Mouse (Mus musculus): ENCODE data around the gene 1300017J02Rik. TPM values are rescaled to one million over a fixed set of nuclear protein-coding genes. Genes with fewer than 3 reads are reported as not detected.

The 1300017J02Rik gene
- total and polyA plus RNA-seq, 3 experiments: 0.62 to 2.6 TPM; not detected in 1

DNA sequence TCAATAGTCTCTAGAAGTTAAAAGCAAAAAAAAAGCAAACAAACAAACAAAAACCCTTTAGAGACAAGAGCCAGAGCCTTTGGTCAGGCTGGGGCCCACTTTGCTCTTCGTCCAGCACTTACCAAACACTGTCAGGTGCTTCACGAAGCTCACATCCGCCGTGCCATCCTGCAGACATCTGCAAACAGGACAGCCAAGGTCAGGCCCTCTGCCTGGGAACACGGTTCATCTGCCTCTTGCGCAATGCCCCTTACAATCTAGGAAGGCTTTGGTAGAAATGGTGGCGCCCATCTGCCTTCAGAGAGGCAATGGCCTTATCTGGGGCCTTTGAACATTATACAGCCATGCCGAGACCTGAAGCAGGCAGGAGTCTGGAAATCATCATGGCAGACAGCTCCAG is 30.1 kb downstream of the 1300017J02Rik start:
- H3K9me3 ChIP-seq (replicated peaks; ENCODE audit: insufficient read depth, low read length): no peaks in the 10 kb centered on the region

DNA sequence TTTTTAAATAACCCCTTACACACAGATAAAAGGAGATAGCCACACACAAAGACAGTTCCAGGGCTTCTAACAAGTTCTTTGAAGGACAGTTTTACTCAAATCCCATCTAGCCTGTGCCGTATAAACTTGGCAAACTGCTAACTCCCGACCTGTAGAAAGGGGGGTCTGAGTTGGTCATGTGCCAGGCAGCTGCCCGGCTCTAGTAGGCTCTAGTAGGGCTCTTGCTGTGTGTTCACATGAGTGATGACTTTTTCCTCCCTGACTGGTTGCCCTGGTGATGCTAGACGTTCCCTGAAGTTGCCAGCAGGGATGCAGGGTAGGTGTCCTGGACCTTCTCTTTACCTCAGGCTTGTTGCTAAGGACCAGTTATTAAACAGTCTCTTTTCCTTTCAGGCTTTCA is 33.8 kb downstream of the 1300017J02Rik start:
- Histone ChIP-seq H3K9ac (ENCODE audit: control insufficient read depth, low read depth, low read length, poor library complexity, severe bottlenecking) (no peak overlapping the region), H3K4me3 (ENCODE audit: control insufficient read depth in 1 of 2, insufficient read depth in 1 of 2, low read depth in 2 of 2, low read length in 2 of 2) (no peak overlapping the region), H3K27ac (ENCODE audit: control insufficient read depth, low read depth, low read length) (no peak overlapping the region), H3K79me2 (ENCODE audit: control insufficient read depth, insufficient read depth, low read length, poor library complexity) (no peaks in the 10 kb centered on the region), H3K9me3 (replicated peaks; ENCODE audit: insufficient read depth, low read length) (no peaks in the 10 kb centered on the region), H3K36me3 (ENCODE audit: control insufficient read depth in 1 of 2, insufficient read depth in 2 of 2, low read length in 2 of 2) (no peaks in the 10 kb centered on the region), H3K4me1 (ENCODE audit: control insufficient read depth in 1 of 2, insufficient read depth in 2 of 2, low read length in 2 of 2) (no peaks in the 10 kb centered on the region), H3K27me3 (ENCODE audit: control insufficient read depth in 1 of 2, insufficient read depth in 2 of 2, low read length in 2 of 2) (no peaks in the 10 kb centered on the region)
- TF ChIP-seq SIN3A (IDR thresholded peaks at IDR 0.05; ENCODE audit: low read length) (no peak), JUND (IDR thresholded peaks at IDR 0.05; ENCODE audit: low read depth, low read length) (no peak), RAD21 (IDR thresholded peaks at IDR 0.05; ENCODE audit: low read depth, low read length) (no peak)
- no peak for DNase-seq (ENCODE audit: low read depth, low spot score)

More for the DNA sequence above, 30.1 kb downstream of the 1300017J02Rik start:
- TF ChIP-seq TBP (IDR thresholded peaks at IDR 0.05; ENCODE audit: low read depth, low read length): no peak
- no peak for TF ChIP-seq ELF1 (IDR thresholded peaks at IDR 0.05; ENCODE audit: low read depth, low read length)
- no peak for DNase-seq (ENCODE audit: low read depth, low spot score)
- H3K9ac ChIP-seq (ENCODE audit: control insufficient read depth, low read depth, low read length, poor library complexity, severe bottlenecking): no peak overlapping the region
- no peaks in the 10 kb centered on the region for H3K36me3 ChIP-seq (ENCODE audit: control insufficient read depth in 1 of 2, insufficient read depth in 2 of 2, low read length in 2 of 2)
- H3K4me1 ChIP-seq (ENCODE audit: control insufficient read depth in 1 of 2, insufficient read depth in 2 of 2, low read length in 2 of 2): no peaks in the 10 kb centered on the region
- no peaks in the 10 kb centered on the region; a peak in 1 of 4 replicates for H3K27me3 ChIP-seq (ENCODE audit: control insufficient read depth in 1 of 2, insufficient read depth in 2 of 2, low read length in 2 of 2)
- no peak overlapping the region for H3K27ac ChIP-seq (ENCODE audit: control insufficient read depth, low read depth, low read length)
- no peak overlapping the region for H3K4me3 ChIP-seq (ENCODE audit: control insufficient read depth in 1 of 2, insufficient read depth in 1 of 2, low read depth in 2 of 2, low read length in 2 of 2)
- H3K79me2 ChIP-seq (ENCODE audit: control insufficient read depth, insufficient read depth, low read length, poor library complexity): no peaks in the 10 kb centered on the region

DNA sequence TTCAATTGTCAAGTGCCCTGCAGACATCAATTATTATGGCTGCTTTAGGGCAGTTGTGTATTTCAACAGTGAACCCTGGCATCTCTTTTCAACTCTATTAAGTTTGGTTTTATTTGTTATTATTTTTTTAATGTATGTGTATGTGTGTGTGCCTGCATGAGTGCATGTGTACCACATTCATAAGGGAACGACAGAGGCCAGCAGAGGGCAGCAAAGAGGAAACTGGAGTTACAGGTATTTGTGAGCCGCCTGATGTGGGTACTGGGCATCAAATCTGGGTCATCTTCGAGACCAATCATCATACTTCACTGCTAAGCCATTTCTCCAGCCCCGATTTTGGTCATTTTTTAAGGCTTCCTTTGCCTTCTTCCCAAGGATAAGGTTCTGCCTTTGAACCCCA is 39.1 kb downstream of the 1300017J02Rik start:
- TF ChIP-seq ZMIZ1 (IDR thresholded peaks at IDR 0.05; ENCODE audit: low read depth, low read length) (no peak), CTCF (IDR thresholded peaks at IDR 0.05 in 2 of 3, conservative IDR thresholded peaks at IDR 0.05 in 1 of 3; ENCODE audit: control insufficient read depth in 1 of 3, insufficient read depth in 1 of 3, low read depth in 2 of 3, low read length in 3 of 3, poor library complexity in 1 of 3, severe bottlenecking in 1 of 3) (peak in 2 of 3 experiments; percentile 25 to 26; a peak in 4 of 6 replicates), SMC3 (IDR thresholded peaks at IDR 0.05; ENCODE audit: low read depth, low read length) (peak; percentile 29; the same call in 1 of the 2 replicates), ELF1 (IDR thresholded peaks at IDR 0.05; ENCODE audit: low read depth, low read length) (no peak)
- no peak overlapping the region for H3K4me3 ChIP-seq (ENCODE audit: control insufficient read depth in 1 of 2, insufficient read depth in 1 of 2, low read depth in 2 of 2, low read length in 2 of 2)
- no peaks in the 10 kb centered on the region for H3K9me3 ChIP-seq (replicated peaks; ENCODE audit: insufficient read depth, low read length)
- no peak for DNase-seq (ENCODE audit: low read depth, low spot score)
- no peak overlapping the region for H3K27ac ChIP-seq (ENCODE audit: control insufficient read depth, low read depth, low read length)
- no peaks in the 10 kb centered on the region for H3K79me2 ChIP-seq (ENCODE audit: control insufficient read depth, insufficient read depth, low read length, poor library complexity)
- H3K4me1 ChIP-seq (ENCODE audit: control insufficient read depth in 1 of 2, insufficient read depth in 2 of 2, low read length in 2 of 2): no peaks in the 10 kb centered on the region
- H3K9ac ChIP-seq (ENCODE audit: control insufficient read depth, low read depth, low read length, poor library complexity, severe bottlenecking): no peak overlapping the region
- no peaks in the 10 kb centered on the region for H3K36me3 ChIP-seq (ENCODE audit: control insufficient read depth in 1 of 2, insufficient read depth in 2 of 2, low read length in 2 of 2)
- H3K27me3 ChIP-seq (ENCODE audit: control insufficient read depth in 1 of 2, insufficient read depth in 2 of 2, low read length in 2 of 2): no peaks in the 10 kb centered on the region

DNA sequence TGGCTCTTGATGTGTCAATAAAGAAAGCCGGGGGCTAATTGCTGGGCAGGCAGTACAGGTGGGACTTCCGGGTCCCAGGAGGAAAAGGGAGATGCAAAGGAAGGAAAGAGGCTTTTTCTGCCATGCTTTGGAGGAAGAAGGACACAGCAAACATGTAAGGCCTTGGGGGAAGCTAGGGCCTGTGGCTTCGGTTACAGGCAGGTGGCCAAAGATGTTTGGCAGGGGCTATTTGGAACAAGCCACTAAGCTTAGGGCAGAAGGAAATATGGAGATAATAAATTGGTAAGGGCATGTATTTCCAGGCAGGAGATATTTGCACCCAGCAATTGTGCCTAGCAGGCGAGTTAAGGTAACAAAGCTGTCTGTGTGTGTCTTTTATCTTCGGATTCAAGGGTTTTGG is 52.0 kb downstream of the 1300017J02Rik start:
- no peak for TF ChIP-seq RAD21 (IDR thresholded peaks at IDR 0.05; ENCODE audit: low read depth, low read length)
- TF ChIP-seq GATA1 (IDR thresholded peaks at IDR 0.05; ENCODE audit: low read depth, low read length): no peak
- no peak for TF ChIP-seq MAFK (IDR thresholded peaks at IDR 0.05; ENCODE audit: borderline replicate concordance, low read depth, low read length)
- Histone ChIP-seq H3K79me2 (ENCODE audit: control insufficient read depth, insufficient read depth, low read length, poor library complexity) (no peaks in the 10 kb centered on the region), H3K9ac (ENCODE audit: control insufficient read depth, low read depth, low read length, poor library complexity, severe bottlenecking) (no peak overlapping the region), H3K9me3 (replicated peaks; ENCODE audit: insufficient read depth, low read length) (no peaks in the 10 kb centered on the region), H3K4me3 (ENCODE audit: control insufficient read depth in 1 of 2, insufficient read depth in 1 of 2, low read depth in 2 of 2, low read length in 2 of 2) (no peak overlapping the region), H3K27me3 (ENCODE audit: control insufficient read depth in 1 of 2, insufficient read depth in 2 of 2, low read length in 2 of 2) (no peaks in the 10 kb centered on the region; a peak in 1 of 4 replicates), H3K27ac (ENCODE audit: control insufficient read depth, low read depth, low read length) (no peak overlapping the region), H3K4me1 (ENCODE audit: control insufficient read depth in 1 of 2, insufficient read depth in 2 of 2, low read length in 2 of 2) (no peaks in the 10 kb centered on the region), H3K36me3 (ENCODE audit: control insufficient read depth in 1 of 2, insufficient read depth in 2 of 2, low read length in 2 of 2) (no peaks in the 10 kb centered on the region)
- DNase-seq (ENCODE audit: low read depth, low spot score): no peak
